Mouse (Mus musculus) heart, embryonic 14.5 days (tissue): ENCODE measurements at regions not wholly inside any gene's neighbourhood (a gene's known extent, or its start where the extent isn't known, plus 50 kb on each side); places are given as distances from the start of the nearest gene placed in this dataset.
A peak's percentile ranks its signal among the peaks of the same experiment; 100 is the strongest.

Source experiments
- ATAC-seq: fragments of 200-750 bp; cut with Nextera tagmentation; 2 replicates; pipeline ENCODE4 v1.8.0; 2017; ENCODE audit warnings: low read depth, moderate TSS enrichment; ENCODE audit not compliant: insufficient number of reproducible peaks, insufficient read depth, low FRiP score
- H3K27ac ChIP-seq, 2 experiments: fragments of 200-500 bp in 1 of 2; fragments of 300-500 bp in 1 of 2; sonication (generic) in 1 of 2; replicated peaks in 1 of 2; 2 replicates each; pipeline ENCODE4 v1.5.1; 2012 to 2014; ENCODE audit warnings: low read depth in 2 of 2, low read length in 2 of 2, control low read depth in 1 of 2, mild to moderate bottlenecking in 1 of 2, mixed read lengths in 1 of 2; ENCODE audit not compliant: control insufficient read depth in 1 of 2, insufficient read depth in 1 of 2
- H3K27me3 ChIP-seq: fragments of 300-500 bp; sonication (generic); 2 replicates; pipeline ENCODE4 v1.6.1; 2014; ENCODE audit warnings: mild to moderate bottlenecking, low read length, control low read depth; ENCODE audit not compliant: control insufficient read depth, insufficient read depth
- H3K36me3 ChIP-seq: fragments of 300-500 bp; sonication (generic); 2 replicates; pipeline ENCODE4 v1.6.1; 2014; ENCODE audit warnings: mild to moderate bottlenecking, control low read depth, low read length, mixed read lengths; ENCODE audit not compliant: control insufficient read depth, insufficient read depth
- H3K4me1 ChIP-seq, 2 experiments: fragments of 200-500 bp in 1 of 2; fragments of 300-500 bp in 1 of 2; sonication (generic) in 1 of 2; 2 replicates each; pipeline ENCODE4 v1.6.1; 2012 to 2014; ENCODE audit warnings: low read length in 2 of 2, control low read depth in 1 of 2, mixed read lengths in 1 of 2; ENCODE audit not compliant: control insufficient read depth in 2 of 2, insufficient read depth in 2 of 2
- H3K4me2 ChIP-seq: fragments of 300-500 bp; sonication (generic); 2 replicates; pipeline ENCODE4 v1.6.1; 2014; ENCODE audit warnings: mild to moderate bottlenecking, low read length
- H3K4me3 ChIP-seq, 2 experiments: fragments of 200-500 bp in 1 of 2; fragments of 300-500 bp in 1 of 2; sonication (generic) in 1 of 2; 2 replicates each; pipeline ENCODE4 v1.5.1; 2012 to 2014; ENCODE audit warnings: low read length in 2 of 2, mild to moderate bottlenecking in 2 of 2, control low read depth in 1 of 2, low read depth in 1 of 2, moderate library complexity in 1 of 2; ENCODE audit not compliant: control insufficient read depth in 1 of 2, insufficient read depth in 1 of 2
- H3K9ac ChIP-seq: fragments of 300-500 bp; sonication (generic); 2 replicates; pipeline ENCODE4 v1.6.1; 2014; ENCODE audit warnings: mild to moderate bottlenecking, low read length
- H3K9me3 ChIP-seq: fragments of 300-500 bp; sonication (generic); 2 replicates; pipeline ENCODE4 v1.6.1; 2016; ENCODE audit warnings: low read length, control low read depth; ENCODE audit not compliant: control insufficient read depth
- WGBS: fragments of 180-500 bp; shearing (Covaris S2); extraction: QIAGEN DNeasy Blood & Tissue Kit; methylation state at CpG from one replicate; pipeline ENCODE4 v1.1.7; 2014; 5-methylcytosine and 5-hydroxymethylcytosine counted together

DNA sequence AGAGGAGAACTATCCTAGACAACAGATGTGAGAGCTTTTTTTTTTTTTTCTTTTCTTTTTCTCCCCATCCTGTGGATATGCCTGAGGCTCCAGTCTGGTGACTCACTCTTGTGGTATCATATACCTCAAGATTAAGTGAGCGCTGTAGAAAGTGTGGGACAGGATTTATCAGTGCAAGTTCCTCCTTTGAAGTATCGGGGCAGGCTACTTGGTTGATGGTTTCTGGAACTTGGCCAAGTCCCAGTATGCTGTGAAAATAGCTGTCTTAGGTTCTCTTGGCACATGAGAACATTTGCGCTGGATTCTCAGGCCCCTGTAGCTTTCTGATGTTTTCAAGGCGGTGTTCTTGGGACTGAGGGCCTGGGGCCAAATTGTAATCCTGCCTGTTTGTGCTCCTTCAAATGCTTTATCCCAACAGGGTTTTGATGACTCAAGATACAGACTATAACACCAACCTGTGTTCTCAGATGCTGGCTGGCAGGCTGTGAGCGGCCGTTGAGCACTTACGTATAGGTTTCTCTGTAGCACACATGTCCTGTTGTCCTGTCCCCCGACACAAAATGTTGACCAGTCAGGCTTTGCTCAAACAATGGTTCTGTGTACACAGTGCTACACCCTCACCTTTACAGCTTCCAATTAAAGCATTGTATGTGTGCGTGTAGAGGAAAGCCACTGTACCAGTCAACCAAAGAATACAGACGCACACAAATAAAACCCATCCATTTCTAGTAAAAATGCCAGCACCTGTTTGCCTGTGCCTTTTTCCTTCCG, 226.4 kb downstream of the Gm10260 start:
- no peaks in the 10 kb centered on the region for H3K36me3 ChIP-seq
- ATAC-seq, result peak; percentile 79
- H3K4me1 ChIP-seq, result peaks cover 14 to 30% of the 10 kb centered on the region in 2 experiments
- no peak overlapping the region for H3K9ac ChIP-seq
- no peak overlapping the region for H3K4me3 ChIP-seq
- WGBS, result 53% methylated on average over 11 of the region's 11 CpGs
- no peaks in the 10 kb centered on the region for H3K9me3 ChIP-seq
- H3K27me3 ChIP-seq, result no peaks in the 10 kb centered on the region
- peak overlapping the region; percentile 57 to 66; a peak in 3 of 4 replicates for H3K27ac ChIP-seq
- no peak overlapping the region for H3K4me2 ChIP-seq

GRCm38 (mm10) chr13:97531181-97531580, 229.3 kb downstream of the Gm10260 start:
- H3K4me3 ChIP-seq, result no peak overlapping the region
- H3K4me1 ChIP-seq, result peaks cover 14 to 27% of the 10 kb centered on the region in 2 experiments
- 83% methylated on average over 2 of the region's 2 CpGs for WGBS
- no peak for ATAC-seq
- H3K9me3 ChIP-seq, result no peaks in the 10 kb centered on the region
- H3K4me2 ChIP-seq, result no peak overlapping the region
- H3K36me3 ChIP-seq, result no peaks in the 10 kb centered on the region
- H3K27ac ChIP-seq, result no peak overlapping the region
- no peak overlapping the region for H3K9ac ChIP-seq
- no peaks in the 10 kb centered on the region for H3K27me3 ChIP-seq

DNA sequence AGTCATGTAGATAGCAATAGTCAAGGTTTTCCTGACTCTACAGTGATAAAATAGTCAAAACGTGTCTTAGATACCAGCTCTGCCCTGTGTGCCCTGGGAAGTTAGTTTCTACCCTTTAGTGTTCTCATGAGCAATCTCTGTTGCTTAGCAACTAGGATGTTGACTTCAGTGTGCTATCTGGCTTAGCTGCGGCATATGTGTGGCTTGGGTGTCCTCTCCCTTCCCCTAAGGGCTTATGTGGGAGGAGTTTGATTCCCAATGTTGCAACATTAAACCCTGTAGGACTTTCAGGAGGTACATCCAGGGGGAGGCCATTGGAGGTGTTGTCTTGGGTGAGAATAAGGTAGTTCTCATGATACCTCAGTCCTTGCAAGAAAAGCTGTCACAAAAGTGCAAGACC, 229.9 kb downstream of the Gm10260 start:
- Histone ChIP-seq H3K4me2 (no peak overlapping the region), H3K27me3 (no peaks in the 10 kb centered on the region), H3K4me1 (peaks cover 14 to 27% of the 10 kb centered on the region in 2 experiments), H3K9ac (no peak overlapping the region), H3K36me3 (no peaks in the 10 kb centered on the region), H3K27ac (no peak overlapping the region), H3K9me3 (no peaks in the 10 kb centered on the region), H3K4me3 (no peak overlapping the region)
- peak; percentile 48; the same call in 1 of the 2 replicates for ATAC-seq
- 4% methylated on average over 2 of the region's 2 CpGs for WGBS

DNA sequence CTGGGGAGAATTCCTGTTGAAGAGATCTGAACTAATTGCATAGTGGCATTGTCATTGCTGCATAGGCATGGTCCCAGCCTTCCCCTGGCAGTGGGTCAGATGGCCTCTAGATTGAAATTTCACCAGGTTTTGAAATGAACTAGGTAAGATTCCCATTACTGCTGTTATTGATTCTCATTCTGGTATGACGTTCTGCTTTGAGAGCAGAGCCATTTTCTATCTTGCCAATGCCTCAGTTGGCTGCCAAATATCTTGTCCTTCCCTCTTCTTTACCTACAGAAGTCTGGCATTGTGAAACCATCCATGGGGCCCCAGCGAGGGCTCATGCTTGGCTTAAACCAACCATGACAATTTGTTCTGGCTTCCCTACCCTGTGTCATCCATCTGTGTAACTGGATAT, 232.5 kb downstream of the Gm10260 start:
- WGBS, result 91% methylated on average over 2 of the region's 2 CpGs
- no peak overlapping the region for H3K27ac ChIP-seq
- ATAC-seq, result no peak

DNA sequence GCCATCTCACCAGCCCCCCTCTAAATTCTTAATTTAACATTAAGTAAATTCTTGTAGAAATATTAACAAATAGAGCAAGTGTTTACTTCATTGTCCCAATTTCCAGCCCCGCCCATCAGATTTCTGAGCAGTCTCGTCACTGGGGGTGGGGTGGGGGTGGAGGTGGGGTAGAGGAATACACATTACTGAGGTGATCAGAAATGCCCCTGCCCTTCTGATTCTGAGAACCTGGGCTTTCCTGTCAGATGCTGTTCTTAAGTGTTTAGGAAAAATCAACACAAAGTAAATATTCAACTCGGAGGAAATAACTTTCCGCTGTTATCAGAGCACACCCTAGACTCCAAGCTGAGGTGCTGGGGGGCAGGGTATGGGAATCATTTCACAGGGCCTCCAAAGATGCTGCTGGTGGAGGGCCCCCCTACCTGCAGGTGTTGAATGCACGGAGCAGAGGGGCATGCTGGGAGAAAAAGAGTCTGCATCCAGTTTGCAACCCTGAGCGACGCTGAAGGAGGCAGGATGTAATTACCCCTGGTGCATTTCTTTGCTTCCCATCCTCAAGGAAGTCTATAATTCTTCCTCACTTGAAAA, 235.5 kb downstream of the Gm10260 start:
- Histone ChIP-seq H3K9me3 (no peaks in the 10 kb centered on the region), H3K9ac (no peak overlapping the region), H3K4me1 (peaks cover 0 to 8% of the 10 kb centered on the region in 2 experiments; a peak in 2 of 4 replicates), H3K4me3 (no peak overlapping the region), H3K27ac (no peak overlapping the region), H3K4me2 (no peak overlapping the region), H3K36me3 (no peaks in the 10 kb centered on the region), H3K27me3 (no peaks in the 10 kb centered on the region)
- WGBS, result 64% methylated on average over 7 of the region's 7 CpGs
- ATAC-seq, result no peak

More for the DNA sequence above, 232.5 kb downstream of the Gm10260 start:
- H3K9me3 ChIP-seq, result no peaks in the 10 kb centered on the region
- no peak overlapping the region for H3K9ac ChIP-seq
- H3K36me3 ChIP-seq, result no peaks in the 10 kb centered on the region
- H3K4me3 ChIP-seq, result no peak overlapping the region
- no peak overlapping the region for H3K4me2 ChIP-seq
- peaks cover 8 to 13% of the 10 kb centered on the region in 2 experiments; a peak in 3 of 4 replicates for H3K4me1 ChIP-seq
- no peaks in the 10 kb centered on the region for H3K27me3 ChIP-seq

DNA sequence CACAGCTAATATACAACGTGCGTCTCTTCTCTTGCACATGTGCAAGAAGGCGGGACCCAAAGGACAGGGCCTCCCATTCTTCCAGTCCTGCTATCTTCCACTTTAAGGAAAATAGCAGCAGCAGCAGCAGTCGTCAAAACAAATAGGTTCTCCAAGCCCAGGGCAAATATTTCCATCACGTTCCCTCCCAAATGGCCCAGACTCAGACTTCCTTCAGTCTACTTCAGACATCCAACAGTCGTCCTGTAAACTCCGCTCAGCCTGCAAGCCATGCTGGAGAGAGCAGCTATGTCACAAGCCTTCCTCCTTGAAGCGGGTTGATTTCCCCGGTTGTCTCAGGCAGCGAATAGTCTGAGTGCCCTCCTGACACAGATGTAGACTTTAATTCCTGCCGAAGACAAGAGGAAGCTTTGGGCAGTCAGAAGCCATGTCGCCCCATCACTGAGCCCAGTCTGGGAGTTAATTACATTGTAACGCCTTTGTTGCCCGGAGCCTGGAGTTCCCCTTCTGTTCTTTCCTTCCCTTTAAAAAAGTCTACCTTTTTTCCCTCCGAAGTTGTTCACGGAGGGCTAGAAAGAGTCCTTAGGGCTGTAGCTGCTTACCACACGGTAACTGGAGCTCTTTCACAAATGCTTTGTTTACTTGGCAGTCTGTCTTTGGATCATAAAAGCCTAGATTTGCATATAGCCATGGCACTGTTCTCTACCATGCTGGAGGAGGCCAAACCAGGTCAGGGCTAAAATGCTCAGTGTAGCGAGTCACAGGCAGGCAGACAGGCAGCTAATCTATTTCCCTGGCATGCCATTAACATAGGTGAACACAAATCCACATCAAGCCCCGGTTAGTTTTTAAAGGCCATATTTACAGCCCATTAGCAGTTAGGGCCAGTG, 236.7 kb downstream of the Gm10260 start:
- H3K4me1 ChIP-seq, result peaks cover 0 to 8% of the 10 kb centered on the region in 2 experiments; a peak in 2 of 4 replicates
- no peak overlapping the region for H3K4me3 ChIP-seq
- WGBS, result 47% methylated on average over 19 of the region's 19 CpGs
- no peaks in the 10 kb centered on the region for H3K9me3 ChIP-seq
- no peaks in the 10 kb centered on the region for H3K27me3 ChIP-seq
- H3K4me2 ChIP-seq, result no peak overlapping the region
- peak; percentile 17; the same call in 1 of the 2 replicates for ATAC-seq
- H3K36me3 ChIP-seq, result no peaks in the 10 kb centered on the region
- no peak overlapping the region for H3K9ac ChIP-seq
- H3K27ac ChIP-seq, result peak overlapping the region; percentile 39 to 59; a peak in 3 of 4 replicates

DNA sequence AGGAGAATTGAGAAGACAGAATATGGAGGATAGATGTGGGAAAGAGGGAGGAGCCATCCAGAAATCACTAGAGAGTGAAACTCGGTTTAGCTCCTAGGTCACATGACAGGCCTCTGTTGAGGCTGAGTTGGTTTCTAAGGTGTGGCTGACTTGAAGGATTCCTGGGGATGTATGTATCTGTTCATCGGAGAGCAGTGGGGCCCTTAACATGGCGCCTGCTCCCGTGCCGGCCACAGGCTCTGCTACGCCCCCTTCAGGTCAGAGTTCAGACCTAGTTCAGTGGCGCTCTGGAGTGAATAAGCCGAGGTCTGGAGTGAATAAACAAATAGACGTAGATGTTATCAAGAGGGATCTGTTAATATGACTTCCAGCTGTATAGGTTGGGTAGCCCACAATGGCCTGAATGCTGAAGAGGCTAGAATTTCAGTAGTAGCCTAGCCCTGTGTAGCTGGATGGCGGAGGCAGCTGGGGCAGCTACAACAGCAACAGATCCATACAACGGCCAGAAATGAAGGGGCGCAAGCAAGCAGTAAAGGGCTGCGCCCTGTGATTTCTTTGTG, 239.4 kb downstream of the Gm10260 start:
- Histone ChIP-seq H3K27me3 (no peaks in the 10 kb centered on the region), H3K4me1 (peaks cover 0 to 8% of the 10 kb centered on the region in 2 experiments; a peak in 2 of 4 replicates), H3K9ac (no peak overlapping the region), H3K4me3 (no peak overlapping the region), H3K27ac (no peak overlapping the region), H3K36me3 (no peaks in the 10 kb centered on the region), H3K9me3 (no peaks in the 10 kb centered on the region), H3K4me2 (no peak overlapping the region)
- 87% methylated on average over 13 of the region's 13 CpGs for WGBS
- no peak for ATAC-seq
